Mouse (Mus musculus): ENCODE measurements around the gene Rnf141.

Gene Rnf141

DNA sequence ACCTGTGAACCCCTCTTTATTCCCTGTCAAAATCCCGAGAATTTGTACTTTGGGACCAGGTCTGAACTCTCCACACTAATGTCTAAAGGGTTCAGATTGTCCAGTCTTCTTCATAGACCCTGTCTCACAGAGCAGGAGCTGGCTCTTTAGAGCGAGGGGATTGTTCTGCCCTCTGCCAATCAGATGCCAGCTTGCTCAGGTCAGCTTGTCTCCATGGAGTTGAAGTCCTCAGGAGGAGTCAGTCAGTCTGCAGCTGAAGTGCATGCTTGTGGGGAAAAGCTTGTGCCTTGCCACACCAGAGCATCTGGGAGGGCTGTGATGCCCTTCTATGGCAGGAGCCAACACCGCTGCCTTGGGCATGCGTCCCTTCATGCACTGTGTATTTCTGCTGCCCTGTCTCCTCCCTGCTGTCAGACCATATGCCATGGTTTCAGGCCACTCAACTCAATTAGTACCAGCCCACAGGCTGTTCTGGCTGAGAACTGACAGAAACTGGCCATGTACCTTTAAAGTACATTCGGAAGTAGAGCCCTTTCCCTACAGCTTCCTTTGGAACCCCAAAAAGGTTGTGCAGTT is 81.6 kb downstream of the Rnf141 start:
- no peak for DNase-seq (ENCODE audit: low spot score)

DNA sequence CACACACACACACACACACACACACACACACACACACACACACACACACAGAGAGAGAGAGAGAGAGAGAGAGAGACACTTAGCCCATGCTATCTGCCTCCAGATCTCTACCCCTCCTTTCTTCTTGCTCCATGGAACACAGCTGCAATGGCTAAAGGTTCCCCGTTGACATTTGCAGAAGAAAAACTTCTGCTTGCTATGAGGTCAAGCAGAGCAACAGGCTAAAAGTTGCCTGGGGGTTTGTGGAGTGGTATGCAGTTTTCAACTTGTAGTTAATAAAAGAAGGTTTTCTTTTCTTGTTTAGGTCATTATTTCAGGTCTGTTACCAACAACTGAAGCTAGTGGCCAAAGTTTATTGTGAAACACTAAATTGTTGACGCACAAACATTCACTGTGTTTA is 87.8 kb downstream of the Rnf141 start:
- no peak for DNase-seq (ENCODE audit: low spot score)

DNA sequence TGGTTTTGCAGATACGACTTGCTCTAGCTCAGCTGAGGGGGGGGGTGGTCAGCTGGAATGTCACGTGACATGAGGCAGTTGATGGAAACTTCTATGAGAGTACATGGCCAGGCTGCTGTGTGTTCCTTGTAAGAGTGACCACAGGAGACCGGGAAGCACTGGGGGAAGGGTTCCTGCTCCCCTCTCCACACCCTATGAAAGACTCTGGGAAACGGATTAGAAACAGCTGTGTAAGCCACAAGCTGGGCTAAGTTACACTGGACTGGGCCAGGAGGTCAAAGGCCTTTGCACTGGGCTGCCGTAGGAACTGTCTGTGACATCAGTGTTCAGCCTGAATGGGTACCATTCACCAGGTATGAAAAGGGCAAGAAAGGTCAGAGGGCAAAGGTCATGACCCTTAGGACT is 90.3 kb downstream of the Rnf141 start:
- DNase-seq (ENCODE audit: low spot score) = no peak

DNA sequence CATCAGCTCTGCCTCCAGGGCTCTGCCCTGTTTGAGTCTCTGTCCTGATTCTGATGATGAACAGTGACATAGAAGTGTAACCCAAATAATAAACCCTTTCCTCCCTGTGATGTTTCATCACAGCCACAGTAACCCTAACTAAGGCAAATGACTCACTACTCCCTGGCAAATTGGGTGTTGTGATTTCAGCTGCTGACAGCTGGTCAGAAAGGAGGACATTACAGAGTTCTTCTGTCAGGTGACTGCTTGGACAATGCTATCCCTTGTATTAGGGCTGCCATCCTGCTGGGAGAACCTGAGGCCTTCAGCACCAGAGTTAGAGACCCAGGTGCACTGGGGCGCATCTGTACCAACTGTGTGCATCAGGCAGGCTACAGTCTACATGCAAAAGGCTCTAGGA is 90.9 kb downstream of the Rnf141 start:
- DNase-seq (ENCODE audit: low spot score) = no peak

DNA sequence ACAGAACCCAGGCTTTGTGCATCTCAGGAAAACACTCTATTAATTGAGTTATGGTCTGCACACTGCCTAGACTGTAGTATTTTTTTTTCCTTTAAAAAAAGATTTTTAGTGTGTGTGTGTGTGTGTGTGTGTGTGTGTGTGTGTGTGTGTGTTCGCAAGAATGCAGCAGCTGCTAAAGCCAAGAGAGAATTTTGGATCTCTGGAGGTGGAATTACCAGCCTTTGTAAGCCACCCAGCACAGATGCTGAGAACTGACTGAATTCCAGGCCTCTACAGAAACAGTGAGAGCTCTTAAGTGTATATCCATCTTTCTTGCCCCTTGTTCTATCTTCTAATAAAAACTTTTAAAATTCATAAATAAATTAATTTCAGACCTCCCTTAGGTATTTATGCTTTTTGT is 92.6 kb downstream of the Rnf141 start:
- DNase-seq (ENCODE audit: low spot score) = no peak

DNA sequence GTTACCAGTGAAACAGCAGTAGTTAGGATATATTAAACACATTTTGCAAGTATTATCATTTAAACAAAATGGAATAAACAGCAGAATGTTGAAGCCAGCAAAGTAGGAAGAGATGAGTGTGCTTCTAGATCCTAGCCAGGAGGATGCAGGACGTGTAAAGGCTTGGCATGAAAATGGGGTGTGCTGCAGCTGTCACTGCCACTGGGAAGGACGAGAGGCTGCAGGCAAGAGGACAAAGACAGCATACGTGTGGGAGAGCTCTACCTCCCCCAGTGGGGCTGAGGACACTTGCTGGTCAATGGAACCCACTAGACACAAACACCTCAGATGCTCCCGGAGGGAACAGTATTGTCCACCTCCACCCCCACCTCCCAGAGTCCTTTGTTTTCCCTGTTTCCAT is 93.4 kb downstream of the Rnf141 start:
- DNase-seq (ENCODE audit: low spot score) = no peak
